Mouse (Mus musculus) lung, embryonic 14.5 days (tissue): ENCODE results near the gene Kcng4. TPM values are rescaled to one million over a fixed set of nuclear protein-coding genes. Genes with fewer than 3 reads are reported as not detected.
A peak's percentile ranks its signal among the peaks of the same experiment; 100 is the strongest.

ENCODE experiments used
- ATAC-seq: fragments of 200-750 bp; cut with Nextera tagmentation; 2 replicates; pipeline ENCODE4 v1.8.0; 2017; ENCODE audit warnings: mild to moderate bottlenecking, moderate TSS enrichment, moderate library complexity; ENCODE audit not compliant: insufficient read depth
- DNase-seq: peaks from one replicate; pipeline ENCODE4 v3.0.0-alpha.2; 2015
- H3K27ac ChIP-seq: fragments of 300-500 bp; sonication (generic); 2 replicates; pipeline ENCODE4 v1.5.1; 2014; ENCODE audit warnings: low read depth, mild to moderate bottlenecking, moderate library complexity
- H3K27me3 ChIP-seq: fragments of 300-500 bp; sonication (generic); 2 replicates; pipeline ENCODE4 v1.6.1; 2014; ENCODE audit warnings: low read length, control low read depth; ENCODE audit not compliant: insufficient read depth
- H3K36me3 ChIP-seq: fragments of 300-500 bp; sonication (generic); 2 replicates; pipeline ENCODE4 v1.6.1; 2014; ENCODE audit warnings: control low read depth; ENCODE audit not compliant: insufficient read depth
- H3K4me1 ChIP-seq: fragments of 300-500 bp; sonication (generic); 2 replicates; pipeline ENCODE4 v1.6.1; 2014; ENCODE audit warnings: antibody characterized with exemption, control low read depth; ENCODE audit not compliant: insufficient read depth
- H3K4me2 ChIP-seq: fragments of 300-500 bp; sonication (generic); 2 replicates; pipeline ENCODE4 v1.6.1; 2014; ENCODE audit warnings: mild to moderate bottlenecking
- H3K4me3 ChIP-seq: fragments of 300-500 bp; sonication (generic); 2 replicates; pipeline ENCODE4 v1.5.1; 2014; ENCODE audit warnings: low read depth, low read length
- H3K9ac ChIP-seq: fragments of 300-500 bp; sonication (generic); 2 replicates; pipeline ENCODE4 v1.6.1; 2014
- H3K9me3 ChIP-seq: fragments of 300-500 bp; sonication (generic); 2 replicates; pipeline ENCODE4 v1.6.1; 2016; ENCODE audit warnings: low read depth, low read length, control low read depth
- CTCF ChIP-seq: IDR thresholded peaks from 2 replicates; pipeline ENCODE4 v1.5.1; 2016; ENCODE audit warnings: antibody characterized with exemption, low read depth
- WGBS: fragments of 180-500 bp; shearing (Covaris S2); extraction: QIAGEN DNeasy Blood & Tissue Kit; methylation state at CpG from one replicate; pipeline ENCODE4 v1.1.7; 2014; 5-methylcytosine and 5-hydroxymethylcytosine counted together
- polyA plus RNA-seq: library from polyadenylated mRNA; unstranded; fragments of >200 nt; fragmentation: Nextera tagmentation; extraction: Ambion mirVana; gene quantifications from 2 replicates; pipeline ENCODE4 v1.2.1, GENCODE M21; 2014

Kcng4 gene
- polyA plus RNA-seq, 1 experiment from 2014 or later: not detected

- ATAC-seq (no peak), DNase-seq (no peak)
- Histone ChIP-seq H3K9me3 (no peaks in the 10 kb centered on the region), H3K36me3 (no peaks in the 10 kb centered on the region), H3K4me2 (no peak overlapping the region), H3K27me3 (no peaks in the 10 kb centered on the region), H3K4me3 (no peak overlapping the region), H3K27ac (no peak overlapping the region), H3K9ac (no peak overlapping the region), H3K4me1 (no peaks in the 10 kb centered on the region)
- 72% methylated on average over 5 of the region's 5 CpGs for WGBS
- TF ChIP-seq CTCF: no peak
These were observed 5.6 kb upstream of the Kcng4 start for GRCm38 (mm10) chr8:119641058-119641457.

GRCm38 (mm10) chr8:119639798-119640197 is 4.3 kb upstream of the Kcng4 start:
- Histone ChIP-seq H3K27ac (no peak overlapping the region), H3K9me3 (no peaks in the 10 kb centered on the region), H3K27me3 (peaks cover 6% of the 10 kb centered on the region; the same call in 1 of the 2 replicates), H3K4me3 (no peak overlapping the region), H3K4me1 (no peaks in the 10 kb centered on the region), H3K36me3 (no peaks in the 10 kb centered on the region), H3K9ac (no peak overlapping the region), H3K4me2 (no peak overlapping the region)
- ATAC-seq: no peak
- TF ChIP-seq CTCF: no peak
- DNase-seq: no peak
- 66% methylated on average over 7 of the region's 7 CpGs for WGBS

GRCm38 (mm10) chr8:119638261-119638660 is 2.8 kb upstream of the Kcng4 start:
- WGBS: 68% methylated on average over 6 of the region's 6 CpGs
- no peak overlapping the region for H3K4me2 ChIP-seq
- no peak overlapping the region for H3K4me3 ChIP-seq
- no peaks in the 10 kb centered on the region for H3K36me3 ChIP-seq
- no peak for DNase-seq
- ATAC-seq: no peak
- H3K9ac ChIP-seq: no peak overlapping the region
- H3K27me3 ChIP-seq: peaks cover 20% of the 10 kb centered on the region
- no peaks in the 10 kb centered on the region for H3K9me3 ChIP-seq
- no peak overlapping the region for H3K27ac ChIP-seq
- H3K4me1 ChIP-seq: no peaks in the 10 kb centered on the region
- no peak for TF ChIP-seq CTCF

- TF ChIP-seq CTCF: no peak
- no peak overlapping the region for H3K27ac ChIP-seq
- no peaks in the 10 kb centered on the region for H3K4me1 ChIP-seq
- no peak overlapping the region for H3K9ac ChIP-seq
- no peak overlapping the region for H3K4me2 ChIP-seq
- 79% methylated on average over 4 of the region's 4 CpGs for WGBS
- ATAC-seq (no peak), DNase-seq (no peak)
- H3K4me3 ChIP-seq: no peak overlapping the region
- peaks cover 29% of the 10 kb centered on the region for H3K27me3 ChIP-seq
- no peaks in the 10 kb centered on the region for H3K9me3 ChIP-seq
- no peaks in the 10 kb centered on the region for H3K36me3 ChIP-seq
These were observed 1.9 kb upstream of the Kcng4 start for GRCm38 (mm10) chr8:119637381-119637780.

GRCm38 (mm10) chr8:119636766-119637165 is 1.3 kb upstream of the Kcng4 start:
- Histone ChIP-seq H3K27ac (no peak overlapping the region), H3K4me3 (no peak overlapping the region), H3K36me3 (no peaks in the 10 kb centered on the region), H3K4me1 (no peaks in the 10 kb centered on the region), H3K27me3 (peaks cover 32% of the 10 kb centered on the region), H3K9ac (no peak overlapping the region), H3K4me2 (no peak overlapping the region), H3K9me3 (no peaks in the 10 kb centered on the region)
- WGBS: 57% methylated on average over 7 of the region's 7 CpGs
- TF ChIP-seq CTCF: no peak
- DNase-seq (no peak), ATAC-seq (no peak)

- Histone ChIP-seq H3K4me2 (no peak overlapping the region), H3K27ac (no peak overlapping the region), H3K4me3 (no peak overlapping the region), H3K9ac (no peak overlapping the region), H3K27me3 (peaks cover 32% of the 10 kb centered on the region), H3K4me1 (no peaks in the 10 kb centered on the region), H3K36me3 (no peaks in the 10 kb centered on the region), H3K9me3 (no peaks in the 10 kb centered on the region)
- DNase-seq (no peak), ATAC-seq (no peak)
- no peak for TF ChIP-seq CTCF
- WGBS: 58% methylated on average over 2 of the region's 2 CpGs
These were observed 478 bp upstream of the Kcng4 start for GRCm38 (mm10) chr8:119635958-119636357.

- TF ChIP-seq CTCF: no peak
- Histone ChIP-seq H3K9me3 (no peaks in the 10 kb centered on the region), H3K36me3 (no peaks in the 10 kb centered on the region), H3K27ac (no peak overlapping the region), H3K4me2 (no peak overlapping the region), H3K4me1 (no peaks in the 10 kb centered on the region), H3K9ac (no peak overlapping the region), H3K27me3 (peaks cover 32% of the 10 kb centered on the region), H3K4me3 (no peak overlapping the region)
- DNase-seq: peak; percentile 10
- ATAC-seq: no peak
- 29% methylated on average over 14 of the region's 14 CpGs for WGBS
These were observed 704 bp downstream of the Kcng4 start for GRCm38 (mm10) chr8:119634616-119635336.
